Comparison of ENCODE assay signal across 8 mouse cellular contexts in genomic region chr4:86611524-86612288, GRCm38 (mm10). TPM values are rescaled to one million over a fixed set of nuclear protein-coding genes. Genes with fewer than 3 reads are reported as not detected.
DNase-seq lines count a peak whose midpoint lies in the region; ATAC-seq lines count a peak whose summit lies in the region.

Gene Haus6, minus strand, starts transcription at chr4:86612055.

- WGBS in hindbrain, embryonic 16.5 days = under 1% methylated on average over 56 of the region's 59 CpGs
- 2% methylated on average over 59 of the region's 59 CpGs for WGBS in macrophage (ENCODE audit: missing documents)

- H3K9me3 ChIP-seq in hindbrain, embryonic 16.5 days (ENCODE audit: control insufficient read depth, low read length) = no peaks in the 10 kb centered on the region

- peak; percentile 100 for ATAC-seq in hindbrain, embryonic 16.5 days

- DNase-seq in WW6 (ENCODE audit: low read depth, low spot score) = peak; percentile 94
- DNase-seq in cerebellum, postnatal 4 days (ENCODE audit: low spot score in 2 of 2) = peak; percentile 69 to 85
- DNase-seq in gastrocnemius, adult 18-20 months (ENCODE audit: low spot score) = peak; percentile 91
- peak; percentile 91 to 93 for DNase-seq in left cerebral cortex, adult 18-20 months (ENCODE audit: low spot score in 2 of 2)
- peak; percentile 96 for DNase-seq in right cerebral cortex, adult 18-20 months
- peak; percentile 36 for DNase-seq in urinary bladder, postnatal 10 days (ENCODE audit: low spot score)

- peak within 1 kb of the TSS; percentile 77 for H3K9ac ChIP-seq in hindbrain, embryonic 16.5 days (ENCODE audit: low read depth, low read length)

- H3K4me2 ChIP-seq in hindbrain, embryonic 16.5 days (ENCODE audit: low read length) = peak within 1 kb of the TSS; percentile 91

- peaks cover 52% of the 10 kb centered on the region for H3K79me2 ChIP-seq in macrophage (ENCODE audit: inconsistent target)

- H3K4me1 ChIP-seq in hindbrain, embryonic 16.5 days (ENCODE audit: control insufficient read depth, insufficient read depth, low read depth, low read length) = peaks cover 8% of the 10 kb centered on the region

- H3K27me3 ChIP-seq in hindbrain, embryonic 16.5 days (replicated peaks; ENCODE audit: control insufficient read depth, insufficient read depth, low read length) = no peaks in the 10 kb centered on the region

- peak within 1 kb of the TSS; percentile 56; the same call in 1 of the 2 replicates for H3K27ac ChIP-seq in hindbrain, embryonic 16.5 days (ENCODE audit: low read depth, low read length)
- H3K27ac ChIP-seq in macrophage = peak within 1 kb of the TSS; percentile 67

- no peaks in the 10 kb centered on the region for H3K36me3 ChIP-seq in hindbrain, embryonic 16.5 days (ENCODE audit: control insufficient read depth, insufficient read depth, low read length)
- no peaks in the 10 kb centered on the region for H3K36me3 ChIP-seq in macrophage (ENCODE audit: inconsistent target)

- H3K4me3 ChIP-seq in hindbrain, embryonic 16.5 days (ENCODE audit: low read length) = peak within 1 kb of the TSS; percentile 91
- H3K4me3 ChIP-seq in macrophage (ENCODE audit: inconsistent target) = peak within 1 kb of the TSS; percentile 85

RNA-seq across cellular contexts. Expression of gene Haus6, which starts in this region (rescaled TPM):
- total RNA-seq in gastrocnemius, adult 18-20 months (2021) = 1 to 10 TPM; 4.8 to 5.5 TPM
- 5.0 and 5.5 TPM in 2 replicates for polyA plus RNA-seq in hindbrain, embryonic 16.5 days (2015; fragmentation: Nextera tagmentation; extraction: Ambion mirVana)
- total RNA-seq in left cerebral cortex, adult 18-20 months (2021) = 10 to 100 TPM in 1 of 2 experiments, 1 to 10 TPM in 1; 6.8 to 10.9 TPM
- 10 to 100 TPM in 13 of 26 experiments, 1 to 10 TPM in 13; 1.7 to 26.4 (median 9.8) TPM for total RNA-seq in macrophage (2018; cell fraction: chromatin; rRNA removed)
- 1 to 10 TPM; 2.1 to 5.2 (median 3.9) TPM for total RNA-seq in macrophage (2018; cell fraction: cytosol; rRNA removed)
- 10 to 100 TPM in 7 of 26 experiments, 1 to 10 TPM in 19; 2.3 to 28.5 (median 6.4) TPM for total RNA-seq in macrophage (2018; cell fraction: nucleus; rRNA removed)
- polyA plus RNA-seq in macrophage (2018) = 2.5 to 7.6 TPM (median 3.5 TPM) in 3 replicates

Comparison
In these comparisons a context has a peak if more than half of its experiments do, and no peak if none do; other contexts are left out.
1. Peak in every context shown above with its lines: DNase-seq, ATAC-seq, H3K4me3 ChIP-seq and H3K27ac ChIP-seq.
2. DNase-seq: peak in every context shown above with its lines; median percentile 96 in right cerebral cortex, adult 18-20 months; 94 in WW6; 92 in left cerebral cortex, adult 18-20 months; 91 in gastrocnemius, adult 18-20 months; 77 in cerebellum, postnatal 4 days; 36 in urinary bladder, postnatal 10 days.